Mouse (Mus musculus): Measurements from ENCODE around the gene Il4i1. TPM values are rescaled to one million over a fixed set of nuclear protein-coding genes. Genes with fewer than 3 reads are reported as not detected.

Il4i1 gene
- polyA plus RNA-seq, 1 experiment from 2014 or later = 0.65 TPM

DNA sequence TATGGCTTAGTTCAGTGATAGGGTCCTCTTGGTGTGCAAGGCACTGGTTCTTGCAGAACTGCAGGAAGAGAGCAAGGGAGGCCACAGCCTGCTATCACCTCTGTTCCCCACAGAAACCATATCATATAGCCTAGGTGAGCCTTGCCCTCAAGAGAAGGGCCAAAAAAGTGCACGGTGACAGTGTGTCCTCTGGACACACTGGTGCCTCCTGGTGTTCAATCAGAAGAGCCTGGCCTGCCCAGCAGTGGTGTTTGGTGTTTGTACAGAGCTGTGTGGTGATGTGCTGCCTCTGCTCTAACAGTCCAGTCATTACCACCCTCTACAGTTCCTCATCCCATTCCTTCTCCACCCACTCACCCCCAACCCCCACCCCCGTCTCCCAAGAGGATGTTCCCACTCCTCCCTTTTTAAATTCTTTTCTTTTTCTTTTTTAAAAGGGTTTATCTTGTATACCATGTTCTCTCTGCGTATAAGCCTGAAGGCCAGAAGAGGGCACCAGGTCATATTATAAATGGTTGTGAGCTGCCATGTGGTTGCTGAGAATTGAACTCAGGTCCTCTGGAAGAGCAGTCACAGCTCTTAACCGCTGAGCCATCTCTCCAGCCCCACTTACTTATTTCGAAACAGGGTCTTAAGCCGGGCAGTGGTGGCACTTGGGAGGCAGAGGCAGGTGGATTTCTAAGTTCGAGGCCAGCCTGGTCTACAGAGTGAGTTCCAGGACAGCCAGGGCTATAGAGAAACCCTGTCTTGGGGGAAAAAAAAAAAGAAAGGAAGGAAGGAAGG lies 5.7 kb downstream of the Il4i1 start:
- 86% methylated on average over 7 of the region's 7 CpGs for WGBS
- H3K4me1 ChIP-seq (ENCODE audit: control insufficient read depth, insufficient read depth, low read length) = peaks cover 20% of the 10 kb centered on the region
- no peaks in the 10 kb centered on the region; the same call in 1 of the 2 replicates for H3K36me3 ChIP-seq (ENCODE audit: control insufficient read depth, insufficient read depth, low read length)

DNA sequence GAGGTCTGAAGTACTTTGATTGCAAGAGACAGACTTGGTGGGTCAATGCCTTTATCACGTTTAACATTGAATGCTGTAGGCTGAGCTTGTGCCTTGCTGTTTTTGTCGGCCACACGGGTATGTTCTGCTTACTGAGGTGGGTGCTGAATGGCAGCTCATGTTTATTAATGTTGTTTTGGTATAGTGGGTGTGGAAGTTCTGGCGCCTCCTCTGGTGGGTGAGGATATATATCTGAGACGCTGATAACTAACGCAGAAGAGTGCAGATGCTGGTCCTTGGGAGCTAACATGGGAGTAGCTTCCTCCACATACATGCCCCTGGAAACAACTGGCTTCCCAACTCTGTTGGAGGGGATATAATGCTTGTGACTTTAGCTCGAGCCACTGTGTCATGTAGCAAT lies 7.2 kb downstream of the Il4i1 start:
- no peak overlapping the region for H3K4me3 ChIP-seq (ENCODE audit: low read depth, low read length)
- H3K9ac ChIP-seq (ENCODE audit: low read length) = no peak overlapping the region
- H3K27me3 ChIP-seq (ENCODE audit: control insufficient read depth, insufficient read depth, low read length) = no peaks in the 10 kb centered on the region
- DNase-seq (ENCODE audit: low spot score) = no peak
- no peak for ATAC-seq (ENCODE audit: insufficient read depth, low FRiP score, low TSS enrichment)
- peaks cover 10% of the 10 kb centered on the region for H3K4me1 ChIP-seq (ENCODE audit: control insufficient read depth, insufficient read depth, low read length)
- H3K27ac ChIP-seq (ENCODE audit: low read depth, low read length) = no peak overlapping the region
- WGBS = 46% methylated on average over 7 of the region's 7 CpGs
- no peaks in the 10 kb centered on the region; the same call in none of the 2 replicates for H3K36me3 ChIP-seq (ENCODE audit: control insufficient read depth, insufficient read depth, low read length)
- no peaks in the 10 kb centered on the region for H3K9me3 ChIP-seq (ENCODE audit: control insufficient read depth, low read length)
- H3K4me2 ChIP-seq (ENCODE audit: low read depth) = no peak overlapping the region

More for the DNA sequence above, 5.7 kb downstream of the Il4i1 start:
- no peaks in the 10 kb centered on the region for H3K27me3 ChIP-seq (ENCODE audit: control insufficient read depth, insufficient read depth, low read length)
- H3K4me2 ChIP-seq (ENCODE audit: low read depth) = no peak overlapping the region
- H3K9ac ChIP-seq (ENCODE audit: low read length) = no peak overlapping the region
- DNase-seq (ENCODE audit: low spot score) = no peak
- no peak overlapping the region for H3K4me3 ChIP-seq (ENCODE audit: low read depth, low read length)
- H3K9me3 ChIP-seq (ENCODE audit: control insufficient read depth, low read length) = no peaks in the 10 kb centered on the region
- ATAC-seq (ENCODE audit: insufficient read depth, low FRiP score, low TSS enrichment) = no peak
- H3K27ac ChIP-seq (ENCODE audit: low read depth, low read length) = no peak overlapping the region

DNA sequence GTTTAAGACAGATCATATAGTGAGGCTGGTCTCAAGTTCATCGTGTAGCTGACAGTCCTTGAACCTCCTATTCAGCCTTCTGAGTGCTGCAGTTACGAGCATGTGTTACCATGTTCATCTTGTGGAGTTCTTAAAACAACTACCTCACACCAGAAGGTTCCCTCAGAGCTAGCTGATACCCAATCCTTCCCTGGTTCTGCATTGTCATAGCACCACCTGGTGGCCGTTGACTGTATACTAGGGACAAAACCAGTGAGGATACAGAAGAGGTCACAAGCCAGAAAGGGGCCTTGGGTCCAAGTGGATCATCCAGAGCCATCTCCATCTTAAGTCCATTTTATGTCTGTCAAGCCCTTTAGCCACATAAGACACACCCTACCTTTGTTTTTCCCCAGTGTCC lies 8.7 kb downstream of the Il4i1 start:
- H3K27me3 ChIP-seq (ENCODE audit: control insufficient read depth, insufficient read depth, low read length) = no peaks in the 10 kb centered on the region
- no peak overlapping the region for H3K27ac ChIP-seq (ENCODE audit: low read depth, low read length)
- ATAC-seq (ENCODE audit: insufficient read depth, low FRiP score, low TSS enrichment) = no peak
- WGBS = 36% methylated on average over 3 of the region's 3 CpGs
- H3K36me3 ChIP-seq (ENCODE audit: control insufficient read depth, insufficient read depth, low read length) = peaks cover 12% of the 10 kb centered on the region
- no peak overlapping the region for H3K4me3 ChIP-seq (ENCODE audit: low read depth, low read length)
- no peak overlapping the region for H3K4me2 ChIP-seq (ENCODE audit: low read depth)
- H3K4me1 ChIP-seq (ENCODE audit: control insufficient read depth, insufficient read depth, low read length) = peaks cover 3% of the 10 kb centered on the region; the same call in 1 of the 2 replicates
- DNase-seq (ENCODE audit: low spot score) = peak; percentile 80
- no peaks in the 10 kb centered on the region for H3K9me3 ChIP-seq (ENCODE audit: control insufficient read depth, low read length)
- H3K9ac ChIP-seq (ENCODE audit: low read length) = no peak overlapping the region

DNA sequence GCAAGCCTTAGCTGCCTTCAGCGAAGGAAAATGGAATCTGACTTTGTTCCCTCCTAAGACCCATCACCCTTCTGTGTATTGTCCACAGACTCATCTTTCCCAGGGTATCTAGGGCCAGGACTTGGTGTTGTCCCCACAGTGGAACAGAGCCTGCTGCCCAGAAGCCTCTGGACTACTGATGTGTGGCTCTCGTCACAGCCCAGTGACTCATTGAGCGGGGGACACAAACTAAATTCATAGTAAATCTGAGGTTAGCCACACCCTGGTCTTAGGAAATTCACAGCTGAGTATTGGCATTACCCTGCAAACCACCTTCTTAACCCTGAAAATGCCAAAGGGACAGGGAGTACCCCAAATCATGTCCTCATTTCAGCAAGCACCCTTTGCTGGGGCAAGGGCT lies 10.6 kb downstream of the Il4i1 start:
- Histone ChIP-seq H3K9me3 (ENCODE audit: control insufficient read depth, low read length) (no peaks in the 10 kb centered on the region), H3K9ac (ENCODE audit: low read length) (no peak overlapping the region), H3K4me3 (ENCODE audit: low read depth, low read length) (no peak overlapping the region), H3K27ac (ENCODE audit: low read depth, low read length) (no peak overlapping the region), H3K4me1 (ENCODE audit: control insufficient read depth, insufficient read depth, low read length) (peaks cover 3% of the 10 kb centered on the region; the same call in 1 of the 2 replicates), H3K27me3 (ENCODE audit: control insufficient read depth, insufficient read depth, low read length) (no peaks in the 10 kb centered on the region), H3K36me3 (ENCODE audit: control insufficient read depth, insufficient read depth, low read length) (peaks cover 21% of the 10 kb centered on the region), H3K4me2 (ENCODE audit: low read depth) (no peak overlapping the region)
- no peak for ATAC-seq (ENCODE audit: insufficient read depth, low FRiP score, low TSS enrichment)
- WGBS = 92% methylated on average over 3 of the region's 3 CpGs
- no peak for DNase-seq (ENCODE audit: low spot score)

DNA sequence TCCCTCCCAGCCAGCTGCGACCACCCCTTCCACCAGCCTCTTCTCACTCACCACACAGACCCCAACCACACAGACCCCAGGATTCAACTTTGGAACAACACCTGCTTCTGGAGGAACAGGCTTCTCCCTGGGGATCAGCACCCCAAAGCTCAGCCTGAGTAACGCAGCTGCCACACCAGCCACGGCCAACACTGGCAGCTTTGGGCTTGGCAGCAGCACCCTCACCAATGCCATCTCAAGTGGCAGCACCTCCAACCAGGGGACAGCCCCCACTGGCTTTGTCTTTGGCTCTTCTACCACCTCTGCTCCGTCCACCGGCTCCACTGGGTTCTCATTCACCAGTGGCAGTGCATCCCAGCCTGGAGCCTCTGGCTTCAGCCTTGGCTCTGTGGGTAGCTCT lies 12.5 kb downstream of the Il4i1 start:
- WGBS = 91% methylated on average over 5 of the region's 5 CpGs
- peaks cover 2% of the 10 kb centered on the region; the same call in 1 of the 2 replicates for H3K4me1 ChIP-seq (ENCODE audit: control insufficient read depth, insufficient read depth, low read length)
- H3K4me2 ChIP-seq (ENCODE audit: low read depth) = no peak overlapping the region
- H3K4me3 ChIP-seq (ENCODE audit: low read depth, low read length) = no peak overlapping the region
- H3K27ac ChIP-seq (ENCODE audit: low read depth, low read length) = no peak overlapping the region
- ATAC-seq (ENCODE audit: insufficient read depth, low FRiP score, low TSS enrichment) = no peak
- peaks cover 21% of the 10 kb centered on the region for H3K36me3 ChIP-seq (ENCODE audit: control insufficient read depth, insufficient read depth, low read length)
- H3K9ac ChIP-seq (ENCODE audit: low read length) = no peak overlapping the region
- H3K9me3 ChIP-seq (ENCODE audit: control insufficient read depth, low read length) = no peaks in the 10 kb centered on the region
- H3K27me3 ChIP-seq (ENCODE audit: control insufficient read depth, insufficient read depth, low read length) = no peaks in the 10 kb centered on the region
- DNase-seq (ENCODE audit: low spot score) = no peak

DNA sequence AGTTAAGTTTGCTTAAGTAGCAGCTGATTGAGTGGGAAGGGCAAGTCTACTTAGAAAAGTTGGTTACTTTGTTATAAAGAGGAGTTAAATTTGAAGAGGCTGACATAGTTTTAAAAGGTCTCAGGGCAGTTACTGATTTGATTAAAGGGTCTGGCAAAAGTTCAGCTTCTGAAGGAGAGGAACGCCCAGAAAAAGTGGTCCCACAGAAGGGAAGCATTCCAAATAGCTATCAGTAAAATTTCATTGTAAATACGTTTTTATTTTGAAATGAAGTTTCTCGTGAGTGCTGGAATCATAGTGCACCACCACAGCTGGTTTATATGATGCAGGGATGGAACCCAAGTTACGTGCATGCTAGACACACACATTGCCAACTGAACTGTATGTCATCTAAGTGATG lies 16.6 kb downstream of the Il4i1 start:
- Histone ChIP-seq H3K4me1 (ENCODE audit: control insufficient read depth, insufficient read depth, low read length) (no peaks in the 10 kb centered on the region), H3K27ac (ENCODE audit: low read depth, low read length) (no peak overlapping the region), H3K4me2 (ENCODE audit: low read depth) (no peak overlapping the region), H3K9me3 (ENCODE audit: control insufficient read depth, low read length) (no peaks in the 10 kb centered on the region), H3K36me3 (ENCODE audit: control insufficient read depth, insufficient read depth, low read length) (peaks cover 21% of the 10 kb centered on the region), H3K9ac (ENCODE audit: low read length) (no peak overlapping the region), H3K27me3 (ENCODE audit: control insufficient read depth, insufficient read depth, low read length) (no peaks in the 10 kb centered on the region), H3K4me3 (ENCODE audit: low read depth, low read length) (no peak overlapping the region)
- DNase-seq (ENCODE audit: low spot score) (no peak), ATAC-seq (ENCODE audit: insufficient read depth, low FRiP score, low TSS enrichment) (no peak)
- WGBS = 87% methylated on average over 4 of the region's 4 CpGs

DNA sequence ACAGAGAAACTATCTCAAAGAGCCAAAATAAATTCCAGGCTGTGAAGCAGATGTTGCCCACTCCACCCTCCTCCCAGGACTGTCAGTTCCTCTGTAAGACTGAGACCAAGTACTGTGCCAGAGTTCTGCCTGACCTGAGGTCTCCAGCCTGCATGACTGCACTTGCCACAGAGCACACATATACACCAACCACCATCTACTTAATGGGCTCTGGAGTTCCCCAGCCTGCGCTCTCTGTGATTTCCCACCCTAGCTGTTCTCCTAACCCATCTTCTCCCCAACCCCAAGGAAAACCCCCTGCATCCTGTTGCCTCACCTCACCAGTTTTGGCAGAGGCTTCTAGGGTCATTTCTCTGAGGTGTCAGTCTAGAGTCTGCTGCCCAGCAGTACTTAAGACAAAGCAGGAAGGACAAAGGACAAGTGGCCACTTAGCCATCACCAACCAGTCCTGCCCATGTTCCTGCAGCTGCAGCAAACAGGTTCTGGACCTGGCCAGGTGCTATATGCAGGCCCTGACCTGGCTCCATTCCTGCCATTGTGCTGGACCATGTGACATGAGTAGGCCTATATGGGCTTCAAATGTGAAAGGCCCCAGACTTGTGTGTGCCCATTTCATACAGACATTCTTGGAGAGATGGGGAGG lies 19.3 kb downstream of the Il4i1 start:
- peaks cover 5% of the 10 kb centered on the region for H3K36me3 ChIP-seq (ENCODE audit: control insufficient read depth, insufficient read depth, low read length)
- H3K4me1 ChIP-seq (ENCODE audit: control insufficient read depth, insufficient read depth, low read length) = peaks cover 9% of the 10 kb centered on the region
- ATAC-seq (ENCODE audit: insufficient read depth, low FRiP score, low TSS enrichment) (no peak), DNase-seq (ENCODE audit: low spot score) (no peak)
- H3K27me3 ChIP-seq (ENCODE audit: control insufficient read depth, insufficient read depth, low read length) = peaks cover 17% of the 10 kb centered on the region
- no peak overlapping the region for H3K27ac ChIP-seq (ENCODE audit: low read depth, low read length)
- WGBS = 90% methylated on average over 1 of the region's 1 CpGs
- no peaks in the 10 kb centered on the region for H3K9me3 ChIP-seq (ENCODE audit: control insufficient read depth, low read length)
- H3K4me2 ChIP-seq (ENCODE audit: low read depth) = no peak overlapping the region
- no peak overlapping the region for H3K4me3 ChIP-seq (ENCODE audit: low read depth, low read length)
- H3K9ac ChIP-seq (ENCODE audit: low read length) = no peak overlapping the region

DNA sequence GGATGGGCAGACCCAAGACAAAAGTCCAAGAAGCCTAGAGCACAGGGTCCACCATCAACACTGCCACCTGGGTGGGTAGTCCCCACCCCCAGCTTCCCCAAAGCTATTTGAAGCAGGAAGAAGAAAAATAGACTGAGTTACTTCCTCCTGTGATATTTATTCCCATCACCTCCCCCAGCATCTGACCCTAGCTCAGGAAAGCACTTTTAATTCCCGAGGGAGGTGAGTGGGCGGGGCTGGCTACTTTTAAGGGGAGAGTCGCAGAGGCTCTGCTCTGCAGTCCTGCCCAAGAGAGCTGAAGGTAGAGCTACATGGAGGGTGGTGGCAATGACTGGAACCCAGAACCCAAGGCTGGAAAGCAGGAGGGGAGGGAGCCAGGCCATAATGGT lies 19.8 kb downstream of the Il4i1 start:
- Histone ChIP-seq H3K4me2 (ENCODE audit: low read depth) (no peak overlapping the region), H3K4me1 (ENCODE audit: control insufficient read depth, insufficient read depth, low read length) (peaks cover 9% of the 10 kb centered on the region), H3K27ac (ENCODE audit: low read depth, low read length) (no peak overlapping the region)

More for the DNA sequence above, 19.8 kb downstream of the Il4i1 start:
- H3K36me3 ChIP-seq (ENCODE audit: control insufficient read depth, insufficient read depth, low read length) = peaks cover 2% of the 10 kb centered on the region; the same call in 1 of the 2 replicates
- no peak overlapping the region for H3K9ac ChIP-seq (ENCODE audit: low read length)
- H3K4me3 ChIP-seq (ENCODE audit: low read depth, low read length) = no peak overlapping the region
- no peaks in the 10 kb centered on the region for H3K9me3 ChIP-seq (ENCODE audit: control insufficient read depth, low read length)
- ATAC-seq (ENCODE audit: insufficient read depth, low FRiP score, low TSS enrichment) (no peak), DNase-seq (ENCODE audit: low spot score) (no peak)
- 63% methylated on average over 3 of the region's 3 CpGs for WGBS
- peaks cover 19% of the 10 kb centered on the region for H3K27me3 ChIP-seq (ENCODE audit: control insufficient read depth, insufficient read depth, low read length)
